Mouse (Mus musculus): ENCODE measurements around the gene Acaa1a.

The Acaa1a gene

DNA sequence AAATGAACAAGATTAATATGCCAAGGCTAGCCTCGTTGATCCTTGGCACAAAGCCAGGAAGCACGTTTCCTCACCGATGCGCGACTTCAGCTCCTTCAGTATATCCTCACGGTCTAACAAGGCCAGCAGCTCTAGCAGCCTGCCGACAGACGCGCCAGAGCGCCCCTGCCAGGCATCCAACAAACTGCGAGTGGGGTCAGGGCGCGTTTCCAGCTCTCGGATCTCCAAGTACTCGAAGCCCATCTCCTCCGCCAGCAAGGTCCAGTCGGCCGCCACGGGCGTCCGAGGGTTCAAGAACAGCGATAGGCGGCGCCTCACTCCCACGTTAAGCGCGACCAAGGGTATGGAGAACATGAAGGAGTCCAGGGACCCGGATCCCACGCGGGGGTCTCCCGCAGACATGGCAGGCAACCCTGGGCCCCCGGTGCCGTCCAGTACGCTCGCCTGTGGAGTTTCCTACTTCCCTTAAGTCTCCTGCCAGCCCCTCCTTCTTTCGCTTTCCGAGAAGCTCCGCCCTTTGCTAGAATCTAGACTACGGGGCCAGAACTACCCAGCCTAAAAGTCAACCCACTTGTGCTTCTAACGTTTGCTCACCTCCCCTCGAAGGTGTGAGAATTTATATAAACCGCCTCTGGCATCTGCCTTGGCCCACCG lies at the start of gene Acaa1a:
TSS of gene Acaa1a (plus strand) at position 119 of the 654 bp plus-strand sequence.
- DNase-seq (ENCODE audit: low spot score in 2 of 2), result peak in 1 of 2 experiments; percentile 65

DNA sequence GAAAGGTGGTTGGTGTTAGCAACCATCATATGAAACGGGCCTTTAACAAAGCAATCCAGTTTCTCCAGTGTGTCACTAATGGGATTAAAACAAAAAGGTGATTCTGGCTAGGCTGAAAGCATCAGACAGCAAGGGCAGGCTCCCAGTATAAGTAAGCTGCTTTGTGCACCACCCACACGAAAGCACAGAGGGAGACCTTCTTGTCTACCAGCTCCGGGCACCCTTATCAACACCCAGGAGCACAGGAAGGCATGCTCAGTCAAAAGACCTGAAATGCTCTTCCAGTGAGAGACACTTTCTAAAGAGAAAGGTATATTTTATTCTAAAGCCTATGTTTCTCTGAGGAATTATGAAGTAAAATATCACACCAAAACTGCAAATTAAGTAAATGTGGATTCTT lies 48.7 kb upstream of the Acaa1a start:
- no peak for DNase-seq (ENCODE audit: low spot score in 2 of 2)

- DNase-seq (ENCODE audit: low spot score in 2 of 2), result no peak
Observed at GRCm38 (mm10) chr9:119297696-119298095, 41.8 kb upstream of the Acaa1a start.

- DNase-seq (ENCODE audit: low spot score in 2 of 2), result no peak
Observed at GRCm38 (mm10) chr9:119298563-119298962, 40.9 kb upstream of the Acaa1a start.

DNA sequence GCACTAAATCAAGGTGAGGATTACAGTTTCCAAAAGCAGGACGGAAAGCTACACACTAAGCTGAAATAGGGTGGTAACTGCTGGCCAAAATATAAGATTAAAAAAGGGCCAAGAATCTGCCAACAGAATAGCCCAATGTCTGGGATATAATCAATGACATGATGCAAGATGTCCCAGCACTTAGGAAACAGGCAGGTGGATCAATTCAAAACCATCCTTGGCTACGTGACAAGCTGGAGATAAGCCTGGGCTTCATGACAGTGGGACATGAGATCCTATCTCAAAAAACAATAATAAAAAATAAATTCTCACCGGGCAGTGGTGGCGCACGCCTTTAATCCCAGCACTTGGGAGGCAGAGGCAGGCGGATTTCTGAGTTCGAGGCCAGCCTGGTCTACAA lies 33.6 kb upstream of the Acaa1a start:
- DNase-seq (ENCODE audit: low spot score in 2 of 2), result no peak

GRCm38 (mm10) chr9:119309067-119309466 lies 30.4 kb upstream of the Acaa1a start:
- no peak for DNase-seq (ENCODE audit: low spot score in 2 of 2)

DNA sequence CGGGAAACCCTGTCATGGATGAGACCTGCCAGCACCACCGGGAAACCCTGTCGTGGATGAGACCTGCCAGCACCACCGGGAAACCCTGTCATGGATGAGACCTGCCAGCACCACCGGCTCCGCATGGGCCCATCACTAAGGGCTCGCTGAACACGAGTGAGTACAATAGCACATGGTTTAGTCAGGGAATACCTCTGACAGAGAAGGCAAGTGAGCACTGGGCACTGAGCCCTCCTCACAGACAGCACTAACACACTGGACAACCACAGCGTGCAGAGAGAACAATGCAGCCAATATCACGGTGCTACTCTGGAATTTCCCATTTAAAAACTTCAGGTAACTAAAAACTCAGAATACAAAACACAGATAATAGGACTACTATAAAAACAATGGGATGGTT lies 26.4 kb upstream of the Acaa1a start:
- DNase-seq (ENCODE audit: low spot score in 2 of 2), result no peak

DNA sequence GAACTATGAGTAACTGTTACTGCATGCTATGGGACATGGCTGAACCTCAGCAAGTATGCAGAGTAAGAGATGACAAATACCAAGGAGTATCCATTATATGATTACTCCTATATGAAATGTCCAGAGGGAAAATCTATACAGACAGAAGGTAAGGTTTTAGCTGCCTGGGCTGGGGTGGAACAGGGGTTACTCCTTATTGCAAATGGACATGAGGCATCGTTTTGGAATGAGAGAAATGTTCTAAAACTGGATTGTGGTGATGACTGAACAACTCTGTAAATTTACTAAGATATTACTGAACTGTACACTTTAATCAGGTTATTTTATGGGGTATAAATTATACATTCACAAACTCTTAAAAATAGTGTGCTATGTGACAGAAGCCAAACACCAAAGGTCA lies 20.6 kb upstream of the Acaa1a start:
- no peak for DNase-seq (ENCODE audit: low spot score in 2 of 2)

GRCm38 (mm10) chr9:119320446-119320845 lies 19.0 kb upstream of the Acaa1a start:
- no peak for DNase-seq (ENCODE audit: low spot score in 2 of 2)

DNA sequence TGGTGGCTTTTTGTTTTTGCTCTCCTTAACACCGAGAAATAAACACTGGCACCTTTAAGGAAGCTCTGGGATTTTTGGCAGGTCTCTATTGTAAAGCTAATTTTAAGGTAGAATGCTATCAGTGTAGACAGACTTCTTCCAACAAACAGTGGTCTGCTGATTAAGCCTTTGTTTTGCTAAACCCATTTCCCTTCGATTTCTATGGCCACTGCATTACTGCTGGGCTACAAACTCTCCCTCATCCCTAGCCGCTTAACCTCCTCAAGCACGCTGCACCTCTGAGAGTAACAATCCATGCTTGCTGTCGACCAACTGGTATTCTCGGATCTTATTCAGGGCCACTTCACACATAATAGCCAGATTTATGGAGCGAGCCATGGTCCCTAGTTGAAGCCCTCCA lies 18.5 kb upstream of the Acaa1a start:
- no peak for DNase-seq (ENCODE audit: low spot score in 2 of 2)

GRCm38 (mm10) chr9:119321392-119322229 lies 17.9 kb upstream of the Acaa1a start:
- DNase-seq (ENCODE audit: low spot score in 2 of 2), result peak in 1 of 2 experiments; percentile 32

- peak; percentile 90 to 96 for DNase-seq (ENCODE audit: low spot score in 2 of 2)
Observed at GRCm38 (mm10) chr9:119322289-119323259, 16.9 kb upstream of the Acaa1a start, which contains the start of gene Oxsr1. TSS of gene Oxsr1 (minus strand) at chr9:119322427.

GRCm38 (mm10) chr9:119323260-119323645 lies 16.2 kb upstream of the Acaa1a start:
- no peak for DNase-seq (ENCODE audit: low spot score in 2 of 2)

- no peak for DNase-seq (ENCODE audit: low spot score in 2 of 2)
Observed at GRCm38 (mm10) chr9:119324130-119324529, 15.3 kb upstream of the Acaa1a start.

GRCm38 (mm10) chr9:119328488-119328887 lies 11.0 kb upstream of the Acaa1a start:
- no peak for DNase-seq (ENCODE audit: low spot score in 2 of 2)

DNA sequence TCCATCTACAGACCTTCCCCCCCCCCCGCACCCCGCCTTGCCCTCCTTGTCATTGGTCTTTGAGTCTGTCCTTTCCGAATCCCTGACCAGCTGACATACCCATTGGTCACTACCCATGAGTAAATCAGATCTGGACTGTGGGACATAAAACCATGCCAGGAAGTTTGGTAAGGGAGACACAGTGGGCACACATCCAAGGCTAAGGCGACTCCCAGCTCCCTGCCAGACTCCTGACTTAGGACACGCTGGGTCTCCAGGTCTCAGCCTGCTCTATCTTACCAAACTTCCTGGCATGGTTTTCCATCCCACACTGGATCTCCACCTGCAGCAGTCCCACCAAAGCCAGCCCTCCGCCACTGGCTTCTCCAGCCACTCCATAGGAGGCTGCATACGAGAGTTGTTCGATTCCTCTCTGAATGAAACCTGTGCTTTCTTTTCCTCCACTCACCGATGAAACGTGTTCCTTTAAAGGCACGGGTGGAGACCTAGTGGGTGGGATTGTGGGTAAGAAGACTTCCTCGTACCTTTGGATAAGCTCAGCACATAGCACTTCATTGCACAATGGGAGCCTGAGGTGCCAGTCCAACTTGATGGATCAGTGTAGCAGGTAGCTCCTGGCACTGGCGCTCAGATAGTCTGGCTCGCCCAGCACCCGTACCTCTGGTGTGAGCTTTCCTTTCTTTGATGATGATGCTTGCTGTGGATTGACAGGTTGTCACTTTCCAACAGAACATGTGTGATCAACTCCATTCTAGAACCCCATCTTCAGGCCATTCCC lies 9.1 kb upstream of the Acaa1a start:
- no peak for DNase-seq (ENCODE audit: low spot score in 2 of 2)

GRCm38 (mm10) chr9:119334324-119334723 lies 5.2 kb upstream of the Acaa1a start:
- no peak for DNase-seq (ENCODE audit: low spot score in 2 of 2)

- DNase-seq (ENCODE audit: low spot score in 2 of 2), result no peak
Observed at GRCm38 (mm10) chr9:119334834-119335233, 4.6 kb upstream of the Acaa1a start.

GRCm38 (mm10) chr9:119335571-119335970 lies 3.9 kb upstream of the Acaa1a start:
- DNase-seq (ENCODE audit: low spot score in 2 of 2), result no peak

DNA sequence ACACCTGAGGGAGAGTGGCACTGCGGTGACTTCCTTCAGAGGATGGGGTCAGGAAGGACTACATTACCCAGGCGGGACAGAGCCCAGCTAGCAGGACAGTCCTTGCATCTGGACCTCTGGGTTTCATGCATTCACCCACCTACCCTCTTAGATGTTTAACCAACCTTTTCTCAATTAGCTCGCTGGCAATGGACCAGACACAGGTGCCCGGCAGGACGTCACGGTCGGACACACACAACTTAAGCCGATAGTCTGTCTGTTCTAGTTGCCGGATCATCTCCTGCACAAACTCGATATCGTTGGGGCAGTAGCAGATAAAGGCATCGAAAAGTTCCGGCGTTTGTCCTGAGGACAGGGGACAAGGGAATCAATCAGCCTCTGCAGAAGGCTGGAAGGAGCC lies 1.6 kb upstream of the Acaa1a start:
- DNase-seq (ENCODE audit: low spot score in 2 of 2), result no peak

- DNase-seq (ENCODE audit: low spot score in 2 of 2), result no peak
Observed at GRCm38 (mm10) chr9:119338350-119338749, 1.1 kb upstream of the Acaa1a start.
